Mouse (Mus musculus): ENCODE measurements around the gene Cep295. TPM values are rescaled to one million over a fixed set of nuclear protein-coding genes. Genes with fewer than 3 reads are reported as not detected.
"Not testable (repeated sequence)": the region's sequence is repeated elsewhere in the genome, so short reads cannot be mapped to it uniquely, and the experiment has no call there.

Gene Cep295
- polyA plus RNA-seq, 1 experiment, result 3.7 TPM

- DNase-seq, result no peak
- Histone ChIP-seq H3K4me3 (replicated peaks; ENCODE audit: extremely low read depth, low read depth, low read length) (no peak overlapping the region), H3K4me1 (ENCODE audit: control insufficient read depth, insufficient read depth, low read length) (peaks cover 7% of the 10 kb centered on the region)
- 37% methylated on average over 2 of the region's 2 CpGs for WGBS
- no peak for TF ChIP-seq POLR2A (IDR thresholded peaks at IDR 0.05; ENCODE audit: borderline replicate concordance, extremely low read depth, low read depth, low read length)
- no peak for TF ChIP-seq CTCF (IDR thresholded peaks at IDR 0.05; ENCODE audit: insufficient read depth, low read length)
Observed at GRCm38 (mm10) chr9:15308254-15308653, 49.3 kb downstream of the Cep295 start.

GRCm38 (mm10) chr9:15307257-15307656 lies 50.3 kb downstream of the Cep295 start:
- H3K4me3 ChIP-seq (replicated peaks; ENCODE audit: extremely low read depth, low read depth, low read length), result no peak overlapping the region
- TF ChIP-seq POLR2A (IDR thresholded peaks at IDR 0.05; ENCODE audit: borderline replicate concordance, extremely low read depth, low read depth, low read length) (no peak), CTCF (IDR thresholded peaks at IDR 0.05; ENCODE audit: insufficient read depth, low read length) (no peak)
- DNase-seq, result no peak
- peaks cover 7% of the 10 kb centered on the region for H3K4me1 ChIP-seq (ENCODE audit: control insufficient read depth, insufficient read depth, low read length)
- 14% methylated on average over 6 of the region's 6 CpGs for WGBS

- DNase-seq, result no peak
- peak within 1 kb of the TSS; percentile 96 for H3K4me3 ChIP-seq (replicated peaks; ENCODE audit: extremely low read depth, low read depth, low read length)
- no peak for TF ChIP-seq CTCF (IDR thresholded peaks at IDR 0.05; ENCODE audit: insufficient read depth, low read length)
- TF ChIP-seq POLR2A (IDR thresholded peaks at IDR 0.05; ENCODE audit: borderline replicate concordance, extremely low read depth, low read depth, low read length), result no peak
- WGBS, result under 1% methylated on average over 35 of the region's 35 CpGs
- peaks cover 8% of the 10 kb centered on the region for H3K4me1 ChIP-seq (ENCODE audit: control insufficient read depth, insufficient read depth, low read length)
Observed at GRCm38 (mm10) chr9:15306398-15307119, 51.0 kb downstream of the Cep295 start, which contains the start of gene 4931406C07Rik. 4931406C07Rik (minus strand) TSS chr9:15306448.

GRCm38 (mm10) chr9:15305503-15306397 lies 51.8 kb downstream of the Cep295 start, which contains the start of gene Taf1d:
Taf1d (plus strand) TSS chr9:15306214.
- DNase-seq, result peak; percentile 99
- TF ChIP-seq POLR2A (IDR thresholded peaks at IDR 0.05; ENCODE audit: borderline replicate concordance, extremely low read depth, low read depth, low read length), result peak; percentile 95
- no peak for TF ChIP-seq CTCF (IDR thresholded peaks at IDR 0.05; ENCODE audit: insufficient read depth, low read length)
- 11% methylated on average over 45 of the region's 45 CpGs for WGBS
- peaks cover 15% of the 10 kb centered on the region for H3K4me1 ChIP-seq (ENCODE audit: control insufficient read depth, insufficient read depth, low read length)
- H3K4me3 ChIP-seq (replicated peaks; ENCODE audit: extremely low read depth, low read depth, low read length), result peak within 1 kb of the TSS; percentile 96

- TF ChIP-seq CTCF (IDR thresholded peaks at IDR 0.05; ENCODE audit: insufficient read depth, low read length) (no peak), POLR2A (IDR thresholded peaks at IDR 0.05; ENCODE audit: borderline replicate concordance, extremely low read depth, low read depth, low read length) (no peak)
- 70% methylated on average over 2 of the region's 2 CpGs for WGBS
Observed at GRCm38 (mm10) chr9:15302881-15303280, 54.7 kb downstream of the Cep295 start.

GRCm38 (mm10) chr9:15302006-15302405 lies 55.6 kb downstream of the Cep295 start:
- H3K4me3 ChIP-seq (replicated peaks; ENCODE audit: extremely low read depth, low read depth, low read length); DNase-seq: not testable (repeated sequence)
- peaks cover 11% of the 10 kb centered on the region for H3K4me1 ChIP-seq (ENCODE audit: control insufficient read depth, insufficient read depth, low read length)
- WGBS, result 76% methylated on average over 6 of the region's 6 CpGs

More at GRCm38 (mm10) chr9:15302881-15303280, 54.7 kb downstream of the Cep295 start:
- no peak for DNase-seq
- Histone ChIP-seq H3K4me3 (replicated peaks; ENCODE audit: extremely low read depth, low read depth, low read length) (no peak overlapping the region), H3K4me1 (ENCODE audit: control insufficient read depth, insufficient read depth, low read length) (peaks cover 15% of the 10 kb centered on the region)

GRCm38 (mm10) chr9:15301399-15301798 lies 56.2 kb downstream of the Cep295 start:
- Histone ChIP-seq H3K4me1 (ENCODE audit: control insufficient read depth, insufficient read depth, low read length) (peaks cover 8% of the 10 kb centered on the region), H3K4me3 (replicated peaks; ENCODE audit: extremely low read depth, low read depth, low read length) (peak overlapping the region; percentile 28)
- TF ChIP-seq POLR2A (IDR thresholded peaks at IDR 0.05; ENCODE audit: borderline replicate concordance, extremely low read depth, low read depth, low read length), result peak; percentile 34; the same call in 1 of the 2 replicates
- TF ChIP-seq CTCF (IDR thresholded peaks at IDR 0.05; ENCODE audit: insufficient read depth, low read length), result no peak
- 11% methylated on average over 6 of the region's 6 CpGs for whole genome bisulfite sequencing
- peak; percentile 34 for DNase-seq

GRCm38 (mm10) chr9:15300056-15300455 lies 57.5 kb downstream of the Cep295 start:
- TF ChIP-seq POLR2A (IDR thresholded peaks at IDR 0.05; ENCODE audit: borderline replicate concordance, extremely low read depth, low read depth, low read length) (no peak), CTCF (IDR thresholded peaks at IDR 0.05; ENCODE audit: insufficient read depth, low read length) (no peak)
- no peak for DNase-seq
- H3K4me3 ChIP-seq (replicated peaks; ENCODE audit: extremely low read depth, low read depth, low read length), result no peak overlapping the region
- WGBS, result 83% methylated on average over 5 of the region's 5 CpGs
- H3K4me1 ChIP-seq (ENCODE audit: control insufficient read depth, insufficient read depth, low read length), result peaks cover 8% of the 10 kb centered on the region

GRCm38 (mm10) chr9:15298451-15298850 lies 59.1 kb downstream of the Cep295 start:
- Histone ChIP-seq H3K4me3 (replicated peaks; ENCODE audit: extremely low read depth, low read depth, low read length) (no peak overlapping the region), H3K4me1 (ENCODE audit: control insufficient read depth, insufficient read depth, low read length) (peaks cover 8% of the 10 kb centered on the region)
- DNase-seq, result no peak
- WGBS, result 47% methylated on average over 2 of the region's 2 CpGs
- TF ChIP-seq CTCF (IDR thresholded peaks at IDR 0.05; ENCODE audit: insufficient read depth, low read length) (no peak), POLR2A (IDR thresholded peaks at IDR 0.05; ENCODE audit: borderline replicate concordance, extremely low read depth, low read depth, low read length) (no peak)
